Mouse (Mus musculus) liver, postnatal 0 days (tissue): ENCODE measurements around the gene Olfr839-ps1.

ENCODE experiments used
- CTCF ChIP-seq: sonication (generic); IDR thresholded peaks from 2 replicates; pipeline ENCODE4 v1.5.1; 2016; ENCODE audit warnings: antibody characterized with exemption, low read depth
- EP300 ChIP-seq: IDR thresholded peaks from 2 replicates; pipeline ENCODE4 v1.6.1; 2016; ENCODE audit warnings: antibody characterized with exemption, low read depth, mild to moderate bottlenecking

DNA sequence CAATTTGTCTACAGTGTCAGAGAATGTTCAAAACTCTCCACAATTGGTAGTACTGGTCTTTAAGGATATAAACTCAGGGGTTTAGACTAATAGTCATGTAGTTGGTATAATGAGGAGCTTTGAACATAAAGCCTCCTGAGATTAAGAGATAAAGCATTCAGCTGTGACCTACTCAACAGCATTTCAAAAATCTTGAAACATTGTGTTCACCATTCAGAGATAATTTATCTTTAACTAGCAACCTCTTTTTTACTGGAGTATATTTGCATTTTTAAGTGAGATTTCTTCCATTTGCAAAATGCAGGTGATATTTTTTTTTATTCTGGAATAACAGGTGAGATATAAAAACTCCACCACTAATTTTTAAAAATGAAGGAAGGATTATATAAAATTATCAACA lies 57.0 kb downstream of the Olfr839-ps1 start, which contains the start of gene Olfr836:
- no peak for TF ChIP-seq CTCF
- no peak for TF ChIP-seq EP300
